Mouse (Mus musculus) c-Kit-negative CD71-positive TER-119-positive erythroid progenitor cells, embryonic 14.5 days (primary cell): Measurements from ENCODE around the gene Trnp1.
"Not testable (repeated sequence)": the region's sequence is repeated elsewhere in the genome, so short reads cannot be mapped to it uniquely, and the experiment has no call there.

ENCODE experiments used
- DNase-seq: peaks from one replicate; pipeline ENCODE4 v3.0.0-alpha.2; 2013; ENCODE audit warnings: low read depth, low spot score

The Trnp1 gene

GRCm38 (mm10) chr4:133498160-133498724 is at the start of gene Trnp1:
Trnp1 (minus strand) TSS chr4:133498550.
- DNase-seq: no peak

DNA sequence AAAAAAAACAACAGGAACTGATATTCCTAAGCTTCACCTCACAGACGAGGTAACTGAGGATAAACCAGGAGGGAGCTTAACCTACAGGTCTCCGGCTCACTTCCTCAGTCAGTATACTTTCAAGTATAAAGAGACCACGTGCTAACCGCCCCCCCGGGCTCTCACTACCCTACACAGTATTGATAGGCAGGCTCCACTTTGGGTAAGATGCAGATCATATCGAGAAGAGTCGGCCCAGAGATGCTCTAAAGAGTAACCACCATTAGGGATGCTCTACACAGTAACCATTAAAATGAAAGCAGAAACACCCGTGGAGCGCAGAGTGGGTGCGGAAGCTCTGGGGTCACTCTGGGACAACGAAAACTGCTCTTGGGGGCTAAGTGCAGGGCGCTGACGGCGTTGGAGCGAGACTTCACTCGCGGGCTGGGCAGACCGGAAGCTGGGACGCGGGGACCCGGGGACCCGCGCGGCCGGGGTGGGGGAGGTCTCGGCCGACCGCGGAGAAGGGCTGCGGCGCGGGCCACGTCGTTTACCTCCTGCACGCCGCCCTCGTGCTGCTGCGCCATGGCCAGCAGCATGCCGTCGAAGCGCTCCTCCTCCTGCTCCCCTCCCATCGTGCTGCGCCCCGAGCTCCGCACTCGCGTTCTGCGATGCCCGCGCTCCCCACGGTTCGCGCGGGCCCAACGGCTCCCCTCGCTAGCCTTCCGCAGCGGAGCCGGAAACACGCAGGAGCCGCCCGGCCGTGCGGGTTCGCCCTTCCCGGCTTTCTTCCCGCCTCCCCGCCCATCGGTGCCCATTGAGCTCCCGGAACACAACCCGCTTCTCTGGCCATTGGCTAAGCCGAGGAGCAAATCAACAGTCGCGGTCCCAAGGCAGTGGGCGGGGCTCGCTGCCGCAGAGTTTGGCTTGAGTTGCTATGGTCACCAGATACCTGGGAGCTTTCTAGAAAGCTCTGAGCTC is 47.2 kb upstream of the Trnp1 start, which contains the start of gene Nudc:
Nudc (minus strand) TSS at position 725 of the 960 bp plus-strand sequence.
- peak; percentile 95 for DNase-seq

DNA sequence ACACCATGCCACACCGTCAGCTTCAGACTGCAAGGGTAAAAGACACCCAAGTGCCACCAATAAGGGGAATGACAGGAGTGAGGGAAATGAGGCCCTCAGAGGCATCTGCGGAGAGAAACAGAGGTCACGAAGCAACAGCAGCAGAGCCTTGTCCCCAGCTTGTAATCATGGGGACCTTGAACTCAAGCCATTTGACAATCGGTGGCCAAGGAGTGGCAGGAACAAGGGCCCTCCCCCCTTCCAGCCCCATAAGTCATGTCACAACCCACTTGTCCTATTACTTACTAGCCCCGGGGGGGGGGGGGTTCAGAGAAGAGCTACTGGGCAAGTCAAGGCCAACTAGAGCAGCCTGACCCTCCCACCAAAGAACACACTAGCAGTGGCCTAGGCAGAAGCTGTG is 38.3 kb upstream of the Trnp1 start:
- DNase-seq: no peak

- DNase-seq: no peak
Observed at GRCm38 (mm10) chr4:133536081-133536480, 37.7 kb upstream of the Trnp1 start.

GRCm38 (mm10) chr4:133532777-133533176 is 34.4 kb upstream of the Trnp1 start:
- DNase-seq: no peak

DNA sequence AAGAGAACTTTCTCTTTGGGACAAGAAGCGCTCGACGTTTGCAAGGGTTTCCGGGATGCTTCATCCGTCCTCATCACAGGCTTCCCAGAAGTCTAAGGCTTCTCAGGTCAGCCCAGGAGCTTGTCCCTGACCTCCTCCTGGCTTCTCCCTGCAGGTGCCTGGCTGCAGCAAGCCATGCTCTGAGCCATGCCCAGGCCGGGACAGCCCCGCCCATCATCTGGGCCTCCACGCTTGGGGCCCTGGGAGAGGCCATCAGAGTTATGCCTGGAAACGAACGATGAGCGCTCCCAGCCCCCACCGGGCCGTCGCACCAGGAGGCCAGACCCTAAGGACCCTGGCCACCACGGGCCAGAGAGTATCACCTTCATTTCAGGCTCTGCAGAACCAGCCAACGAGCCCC is 29.4 kb upstream of the Trnp1 start:
- DNase-seq: no peak

GRCm38 (mm10) chr4:133521502-133521901 is 23.2 kb upstream of the Trnp1 start:
- DNase-seq: no peak

GRCm38 (mm10) chr4:133519369-133519665 is 21.0 kb upstream of the Trnp1 start:
- DNase-seq: no peak

GRCm38 (mm10) chr4:133518601-133519368 is 20.4 kb upstream of the Trnp1 start, which contains the start of gene Kdf1:
Kdf1 (plus strand) TSS chr4:133518963.
- no peak for DNase-seq

GRCm38 (mm10) chr4:133512972-133513371 is 14.6 kb upstream of the Trnp1 start:
- peak; percentile 25 for DNase-seq

GRCm38 (mm10) chr4:133512511-133512910 is 14.2 kb upstream of the Trnp1 start:
- not testable (repeated sequence) for DNase-seq

DNA sequence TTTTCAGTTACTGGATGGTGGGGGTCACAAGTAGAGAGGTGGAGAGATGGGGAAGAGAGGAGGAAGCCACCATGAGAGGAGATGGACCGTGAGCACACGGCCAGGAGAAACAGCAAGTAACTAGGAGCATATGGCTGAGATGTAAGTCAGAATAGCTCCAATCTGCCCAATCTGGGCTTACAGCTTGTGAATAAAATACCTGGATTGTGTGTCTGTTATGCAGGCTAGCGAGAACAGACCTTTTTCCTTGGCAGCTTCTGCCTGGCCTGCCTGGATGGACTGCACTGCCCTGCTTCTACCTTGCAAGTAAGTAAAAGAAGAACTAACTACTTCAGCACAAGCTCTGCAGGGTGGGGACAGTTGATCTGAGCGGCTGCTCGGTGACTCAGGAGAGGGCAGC is 12.7 kb upstream of the Trnp1 start:
- no peak for DNase-seq

- DNase-seq: no peak
Observed at GRCm38 (mm10) chr4:133508990-133509389, 10.6 kb upstream of the Trnp1 start.

DNA sequence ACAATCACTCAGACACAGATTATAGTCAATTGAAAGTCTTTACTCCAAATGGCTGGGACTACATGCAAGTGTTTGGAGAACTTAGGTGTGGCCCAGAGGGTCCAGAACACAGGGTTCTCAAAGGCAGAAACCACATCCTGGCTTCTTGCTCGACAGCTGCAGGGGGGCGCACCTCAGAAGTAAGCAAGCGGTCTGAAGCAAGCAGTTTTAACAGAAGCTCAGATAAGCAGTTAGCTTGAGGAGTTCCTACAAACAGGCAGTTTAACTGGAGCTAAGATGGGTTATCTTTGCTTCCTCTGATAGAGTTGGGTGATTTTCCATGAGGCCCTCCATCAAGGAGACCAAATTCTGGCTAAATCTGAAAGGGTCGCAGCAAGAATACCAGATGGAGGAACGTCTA is 8.2 kb upstream of the Trnp1 start:
- DNase-seq: no peak

DNA sequence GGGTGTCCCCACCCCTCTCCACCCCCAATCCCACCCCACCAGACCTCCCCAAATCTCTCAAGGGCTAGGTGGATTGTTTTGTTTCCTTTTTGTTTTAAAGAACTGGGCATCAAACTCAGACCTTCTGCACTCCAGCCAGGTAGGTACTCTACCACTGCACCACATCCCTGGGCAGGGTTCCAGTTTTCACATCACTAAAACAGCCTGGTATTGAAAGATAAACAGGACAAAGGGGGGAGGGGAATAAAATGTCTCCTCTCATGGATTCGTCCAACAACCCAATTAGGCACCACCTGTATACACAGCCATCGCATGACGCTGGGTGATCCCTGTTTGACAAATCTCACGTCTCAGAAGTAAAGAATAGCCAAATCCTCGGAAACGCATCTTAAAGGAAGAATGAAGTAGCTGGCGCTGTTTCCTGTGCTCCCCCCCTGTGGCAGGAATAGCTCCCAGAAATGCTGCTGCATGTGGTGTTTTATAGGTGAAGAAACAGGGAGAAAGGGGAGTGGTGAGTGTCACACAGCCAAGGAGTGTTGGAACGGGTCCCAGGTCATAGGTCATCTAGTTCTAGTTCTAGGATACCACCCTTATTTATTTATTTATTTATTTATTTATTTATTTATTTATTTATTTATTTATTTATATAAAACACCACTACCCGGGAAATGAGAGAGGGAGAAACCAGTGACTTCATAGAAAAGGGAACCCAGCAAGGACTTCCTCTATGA is 6.6 kb upstream of the Trnp1 start:
- no peak for DNase-seq

DNA sequence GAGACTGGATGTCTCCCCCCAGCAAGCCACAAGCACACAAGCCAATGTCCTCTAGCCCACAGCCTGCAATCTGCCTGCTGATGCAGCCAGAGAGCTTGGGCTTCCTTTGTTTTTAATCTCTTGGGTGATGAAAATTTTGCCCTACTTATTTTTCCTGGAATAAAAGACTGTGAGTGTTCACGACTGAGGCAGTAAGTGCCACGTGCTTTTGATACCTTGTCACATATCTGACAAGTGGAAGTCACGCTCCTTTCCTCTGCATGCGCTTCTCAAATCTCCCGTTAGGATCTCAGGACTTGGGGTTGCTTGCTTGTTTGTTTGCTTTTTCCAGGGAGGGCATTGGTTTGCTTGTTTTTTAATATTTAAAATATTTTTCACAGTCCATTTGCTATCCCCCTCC is 6.0 kb upstream of the Trnp1 start:
- DNase-seq: no peak

GRCm38 (mm10) chr4:133501514-133501913 is 3.2 kb upstream of the Trnp1 start:
- no peak for DNase-seq

DNA sequence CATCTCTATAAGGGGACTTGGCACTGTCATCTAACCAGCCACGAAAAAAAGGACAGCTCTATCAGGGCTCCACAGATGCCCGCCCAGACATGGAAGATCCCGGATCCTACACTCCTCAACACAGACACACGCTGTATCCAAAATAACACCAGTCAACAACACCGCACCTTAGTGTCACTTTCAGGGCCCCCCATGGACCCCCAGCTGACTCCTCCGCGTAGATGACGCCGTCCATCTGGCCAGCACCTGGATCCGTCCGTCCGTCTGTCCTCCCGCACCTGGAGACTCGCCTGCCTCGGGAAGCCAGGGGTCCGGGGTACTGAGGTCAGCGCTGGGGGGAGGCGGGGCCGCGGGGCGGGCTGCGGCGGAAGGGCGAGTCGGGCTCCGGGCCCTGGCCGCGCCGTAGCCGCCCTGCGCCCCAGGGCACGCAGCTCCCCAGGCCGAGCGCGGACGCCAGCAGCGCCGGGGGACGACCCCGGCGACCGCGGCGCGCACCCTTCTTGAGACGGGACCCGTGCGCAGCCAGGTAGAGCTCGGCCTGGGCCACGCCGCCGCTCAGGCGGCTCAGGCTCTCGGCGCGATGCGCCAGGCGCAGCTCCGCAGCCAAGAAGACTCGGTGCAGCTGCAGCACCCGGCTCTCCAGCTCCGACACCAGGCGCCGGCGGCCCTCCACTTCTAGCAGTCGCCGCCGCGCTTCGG is 740 bp downstream of the Trnp1 start:
- DNase-seq: no peak

DNA sequence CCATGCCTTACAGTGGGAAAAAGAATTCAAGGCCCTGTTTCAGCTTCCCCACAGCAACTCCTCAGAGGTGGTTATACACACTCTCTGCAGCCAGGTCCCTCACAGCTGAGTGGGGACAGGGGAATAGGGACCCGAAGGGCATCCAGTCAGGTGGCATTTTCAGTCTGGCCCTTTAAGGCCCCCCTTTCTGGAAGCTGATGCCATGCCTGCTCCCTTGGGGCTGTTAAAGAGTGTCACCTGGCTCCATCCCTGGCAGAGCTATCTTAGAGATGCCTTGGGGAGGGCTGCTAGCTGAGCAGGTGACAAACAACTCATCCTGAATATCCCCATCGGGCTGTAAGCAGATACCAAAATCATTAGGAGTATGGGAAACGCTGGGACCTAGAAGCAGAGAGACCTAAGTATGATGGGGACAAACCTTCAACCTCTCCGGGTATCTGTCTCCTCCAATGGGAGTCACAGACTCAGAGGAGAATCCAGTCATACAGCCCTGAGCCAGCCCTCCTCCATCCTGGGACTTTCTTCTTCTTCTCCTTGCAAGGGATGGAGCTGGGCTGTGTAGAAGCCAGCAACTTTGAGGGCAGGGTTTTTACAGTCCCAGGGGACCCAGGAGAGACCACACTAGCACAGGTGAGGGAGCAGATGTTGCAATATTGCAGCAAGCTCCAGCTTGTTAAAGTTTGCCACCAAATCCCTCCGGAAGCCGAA is 1.5 kb downstream of the Trnp1 start:
- DNase-seq: no peak

DNA sequence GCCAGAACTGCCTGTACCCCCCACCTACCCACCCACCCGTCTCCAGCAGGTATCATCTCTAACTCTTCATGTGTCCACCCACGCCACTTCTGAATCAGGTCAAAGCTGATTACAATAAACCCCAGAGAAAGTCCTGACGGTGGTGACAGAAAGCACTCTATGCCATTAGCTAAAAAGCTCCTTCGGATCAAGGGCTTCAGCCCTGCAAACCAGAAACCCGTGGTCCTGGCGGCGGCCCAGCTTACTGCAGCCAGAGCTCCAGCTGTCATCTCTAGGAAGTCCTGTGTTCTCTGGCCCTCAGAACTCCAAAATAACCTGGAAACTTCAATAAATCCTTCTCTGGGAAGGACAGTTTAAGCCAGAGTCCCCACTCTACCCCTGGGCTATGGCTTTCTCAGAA is 2.6 kb downstream of the Trnp1 start:
- no peak for DNase-seq
